Mouse (Mus musculus) common myeloid progenitor, adult 5-6 weeks (primary cell): ENCODE results near the gene Mybph. TPM values are rescaled to one million over a fixed set of nuclear protein-coding genes. Genes with fewer than 3 reads are reported as not detected.
A peak's percentile ranks its signal among the peaks of the same experiment; 100 is the strongest.

ENCODE experiments used
- ATAC-seq: replicated peaks from 2 replicates; pipeline ENCODE4 v1.8.0; 2016; ENCODE audit warnings: low read depth, mild to moderate bottlenecking, moderate TSS enrichment, inconsistent platforms; ENCODE audit not compliant: poor library complexity, severe bottlenecking
- total RNA-seq: library from RNA; stranded (forward); fragments of 200-1000, 187-1606 nt; gene quantifications from 2 replicates; pipeline ENCODE4 v1.2.3, GENCODE M21; 2017

Mybph gene
- total RNA-seq = not detected in 2 replicates

GRCm38 (mm10) chr1:134193126-134193525, at the start of gene Mybph:
TSS of gene Mybph (plus strand) at chr1:134193448.
- ATAC-seq = no peak

- no peak for ATAC-seq
Measured at GRCm38 (mm10) chr1:134146066-134146465, 47.2 kb upstream of the Mybph start.

- ATAC-seq = no peak
Measured at GRCm38 (mm10) chr1:134150076-134150475, 43.2 kb upstream of the Mybph start.

- no peak for ATAC-seq
Measured at GRCm38 (mm10) chr1:134150745-134151144, 42.5 kb upstream of the Mybph start.

- ATAC-seq = peak; percentile 93
Measured at GRCm38 (mm10) chr1:134151655-134152412, 41.4 kb upstream of the Mybph start.

GRCm38 (mm10) chr1:134152626-134153590, 40.3 kb upstream of the Mybph start:
- no peak for ATAC-seq

- ATAC-seq = no peak
Measured at GRCm38 (mm10) chr1:134154121-134154520, 39.1 kb upstream of the Mybph start.

- no peak for ATAC-seq
Measured at GRCm38 (mm10) chr1:134154655-134155054, 38.6 kb upstream of the Mybph start.

- no peak for ATAC-seq
Measured at GRCm38 (mm10) chr1:134160404-134160803, 32.8 kb upstream of the Mybph start.

GRCm38 (mm10) chr1:134161399-134161798, 31.8 kb upstream of the Mybph start:
- no peak for ATAC-seq

- ATAC-seq = no peak
Measured at GRCm38 (mm10) chr1:134162510-134163225, 30.6 kb upstream of the Mybph start.

- ATAC-seq = no peak
Measured at GRCm38 (mm10) chr1:134163476-134163875, 29.8 kb upstream of the Mybph start.

GRCm38 (mm10) chr1:134164454-134164853, 28.8 kb upstream of the Mybph start:
- ATAC-seq = no peak

GRCm38 (mm10) chr1:134166547-134166946, 26.7 kb upstream of the Mybph start:
- ATAC-seq = no peak

GRCm38 (mm10) chr1:134167416-134168305, 25.6 kb upstream of the Mybph start:
- ATAC-seq = no peak

GRCm38 (mm10) chr1:134168567-134168966, 24.7 kb upstream of the Mybph start:
- ATAC-seq = no peak

GRCm38 (mm10) chr1:134168985-134169697, 24.1 kb upstream of the Mybph start:
- ATAC-seq = no peak

GRCm38 (mm10) chr1:134173081-134173480, 20.2 kb upstream of the Mybph start:
- ATAC-seq = no peak

GRCm38 (mm10) chr1:134177976-134178375, 15.3 kb upstream of the Mybph start:
- ATAC-seq = no peak
